Mouse (Mus musculus) cerebellum, postnatal 25 days (tissue): Measurements from ENCODE around the gene Hspa1a.
"Not testable (repeated sequence)": the region's sequence is repeated elsewhere in the genome, so short reads cannot be mapped to it uniquely, and the experiment has no call there.

ENCODE experiments used
- DNase-seq, 2 experiments: peaks; one replicate each; pipeline ENCODE4 v3.0.0; 2021; ENCODE audit warnings: mixed read lengths in 2 of 2

Gene Hspa1a

GRCm38 (mm10) chr17:34962841-34963240 lies 9.1 kb downstream of the Hspa1a start:
- no peak for DNase-seq

- DNase-seq: no peak
These were observed 9.8 kb downstream of the Hspa1a start for GRCm38 (mm10) chr17:34962125-34962524.

GRCm38 (mm10) chr17:34960702-34961493 lies 11.1 kb downstream of the Hspa1a start:
- no peak for DNase-seq

- DNase-seq: no peak
These were observed 12.0 kb downstream of the Hspa1a start for GRCm38 (mm10) chr17:34959881-34960515.

- DNase-seq: peak; percentile 84 to 91
These were observed 12.7 kb downstream of the Hspa1a start, which contains the start of gene Hspa1b for GRCm38 (mm10) chr17:34959130-34959778. Gene Hspa1b (minus strand): TSS chr17:34959238.

GRCm38 (mm10) chr17:34958734-34959129 lies 13.2 kb downstream of the Hspa1a start:
- peak in 1 of 2 experiments; percentile 46 for DNase-seq

GRCm38 (mm10) chr17:34957966-34958365 lies 14.0 kb downstream of the Hspa1a start:
- DNase-seq: not testable (repeated sequence)

GRCm38 (mm10) chr17:34957291-34957690 lies 14.7 kb downstream of the Hspa1a start:
- not testable (repeated sequence) for DNase-seq

GRCm38 (mm10) chr17:34956340-34956739 lies 15.6 kb downstream of the Hspa1a start:
- no peak for DNase-seq

GRCm38 (mm10) chr17:34955884-34956283 lies 16.1 kb downstream of the Hspa1a start:
- DNase-seq: no peak

GRCm38 (mm10) chr17:34954831-34955230 lies 17.1 kb downstream of the Hspa1a start:
- DNase-seq: no peak

GRCm38 (mm10) chr17:34953904-34954303 lies 18.1 kb downstream of the Hspa1a start:
- no peak for DNase-seq

GRCm38 (mm10) chr17:34953258-34953657 lies 18.7 kb downstream of the Hspa1a start:
- no peak for DNase-seq

GRCm38 (mm10) chr17:34952378-34953040 lies 19.4 kb downstream of the Hspa1a start:
- DNase-seq: peak; percentile 83 to 87

GRCm38 (mm10) chr17:34951636-34952377 lies 20.1 kb downstream of the Hspa1a start:
- no peak for DNase-seq

- no peak for DNase-seq
These were observed 21.2 kb downstream of the Hspa1a start for GRCm38 (mm10) chr17:34950514-34951455.

GRCm38 (mm10) chr17:34949553-34949969 lies 22.4 kb downstream of the Hspa1a start:
- no peak for DNase-seq

GRCm38 (mm10) chr17:34948721-34949552 lies 23.0 kb downstream of the Hspa1a start:
- DNase-seq: not testable (repeated sequence)

GRCm38 (mm10) chr17:34947606-34948005 lies 24.4 kb downstream of the Hspa1a start:
- DNase-seq: peak in 1 of 2 experiments; percentile 35
